Comparison of ENCODE assay signal across 8 mouse cellular contexts in the genomic region with DNA sequence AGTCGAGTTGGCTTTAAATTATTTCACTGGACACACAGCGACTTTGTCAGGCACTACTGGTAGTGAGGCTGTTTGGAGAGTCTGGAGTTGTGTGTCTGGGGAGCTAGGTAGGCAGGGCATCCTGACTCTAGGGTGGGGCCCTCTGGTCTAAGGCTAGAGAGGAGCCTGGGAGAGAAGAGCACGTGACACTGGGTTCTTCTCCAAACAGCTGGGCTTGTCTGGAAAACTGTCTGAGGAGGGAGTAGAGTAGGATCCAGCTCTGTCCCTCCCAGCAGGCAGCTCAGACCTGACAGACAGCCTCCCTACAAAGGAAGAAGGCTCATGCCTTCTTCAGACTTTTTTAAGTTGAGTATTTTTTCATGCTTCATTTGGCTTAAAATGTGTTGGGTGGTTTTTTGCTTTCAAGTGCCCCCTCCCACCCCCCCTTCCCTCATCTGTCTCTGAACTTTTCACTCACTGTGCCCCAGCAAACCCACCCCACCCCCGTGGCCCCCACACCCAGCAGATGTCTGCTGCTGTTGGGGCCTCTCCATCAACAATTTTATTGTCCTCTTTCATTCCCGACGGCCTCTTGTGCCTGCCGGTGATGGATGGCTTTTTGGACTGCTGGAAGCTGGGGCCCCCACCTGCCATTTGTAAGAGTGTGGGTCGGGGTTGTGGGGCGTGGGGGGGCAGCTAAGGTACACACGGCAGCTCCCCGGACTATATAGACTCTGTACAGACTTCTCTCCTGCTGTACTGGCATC. TPM values are rescaled to one million over a fixed set of nuclear protein-coding genes. Genes with fewer than 3 reads are reported as not detected.
A peak's percentile ranks its signal among the peaks of the same experiment; 100 is the strongest.
DNase-seq lines count a peak whose midpoint lies in the region; ATAC-seq and TF ChIP-seq lines count a peak whose summit lies in the region.

No protein-coding gene starts in this region.

- peak overlapping the region; percentile 51; the same call in 1 of the 2 replicates for H3K27ac ChIP-seq in forebrain, embryonic 12.5 days
- no peak overlapping the region for H3K27ac ChIP-seq in forebrain, embryonic 14.5 days (ENCODE audit: low read depth, low read length)
- peak overlapping the region; percentile 87 for H3K27ac ChIP-seq in limb, embryonic 12.5 days

- H3K9me3 ChIP-seq in forebrain, embryonic 12.5 days = no peaks in the 10 kb centered on the region
- H3K9me3 ChIP-seq in forebrain, embryonic 14.5 days (replicated peaks; ENCODE audit: control insufficient read depth, low read length) = no peaks in the 10 kb centered on the region
- H3K9me3 ChIP-seq in limb, embryonic 12.5 days = no peaks in the 10 kb centered on the region

- no peaks in the 10 kb centered on the region for H3K79me2 ChIP-seq in C2C12 (ENCODE audit: control insufficient read depth, insufficient read depth)

- H3ac ChIP-seq in C2C12 (ENCODE audit: control insufficient read depth, insufficient read length, low read depth) = no peak overlapping the region

- ATAC-seq in forebrain, embryonic 12.5 days (ENCODE audit: low FRiP score) = no peak
- ATAC-seq in forebrain, embryonic 14.5 days = no peak
- no peak for ATAC-seq in limb, embryonic 12.5 days (ENCODE audit: insufficient number of reproducible peaks, insufficient read depth, low FRiP score, low TSS enrichment, low read depth)

- WGBS in forebrain, embryonic 12.5 days = 10% methylated on average over 11 of the region's 11 CpGs
- WGBS in forebrain, embryonic 14.5 days = 8% methylated on average over 11 of the region's 11 CpGs
- under 1% methylated on average over 11 of the region's 11 CpGs for WGBS in limb, embryonic 12.5 days

- no peaks in the 10 kb centered on the region for H3K36me3 ChIP-seq in forebrain, embryonic 12.5 days (replicated peaks)
- no peaks in the 10 kb centered on the region for H3K36me3 ChIP-seq in forebrain, embryonic 14.5 days (ENCODE audit: control insufficient read depth, insufficient read depth, low read length)
- no peaks in the 10 kb centered on the region for H3K36me3 ChIP-seq in C2C12 (ENCODE audit: control insufficient read depth, insufficient read depth)
- no peaks in the 10 kb centered on the region for H3K36me3 ChIP-seq in limb, embryonic 12.5 days

- TF ChIP-seq CTCF in C2C12 (IDR thresholded peaks at IDR 0.05; ENCODE audit: control insufficient read depth, insufficient read depth, insufficient read length) = no peak

- H3K4me3 ChIP-seq in forebrain, embryonic 12.5 days (replicated peaks) = no peak overlapping the region
- H3K4me3 ChIP-seq in forebrain, embryonic 14.5 days (ENCODE audit: low read depth, low read length) = no peak overlapping the region
- no peak overlapping the region for H3K4me3 ChIP-seq in C2C12 (ENCODE audit: insufficient read depth, poor library complexity, severe bottlenecking)
- peak overlapping the region; percentile 15 for H3K4me3 ChIP-seq in limb, embryonic 12.5 days (replicated peaks)

- H3K4me2 ChIP-seq in forebrain, embryonic 12.5 days = peak overlapping the region; percentile 31
- H3K4me2 ChIP-seq in forebrain, embryonic 14.5 days (ENCODE audit: low read length) = no peak overlapping the region
- peak overlapping the region; percentile 74 for H3K4me2 ChIP-seq in limb, embryonic 12.5 days

- peaks cover 47% of the 10 kb centered on the region for H3K4me1 ChIP-seq in forebrain, embryonic 12.5 days
- peaks cover 6% of the 10 kb centered on the region; the same call in 1 of the 2 replicates for H3K4me1 ChIP-seq in forebrain, embryonic 14.5 days (ENCODE audit: control insufficient read depth, insufficient read depth, low read length)
- H3K4me1 ChIP-seq in limb, embryonic 12.5 days (replicated peaks) = peaks cover 88% of the 10 kb centered on the region

- no peaks in the 10 kb centered on the region for H3K79me3 ChIP-seq in C2C12 (ENCODE audit: low read depth)

- H3K27me3 ChIP-seq in forebrain, embryonic 12.5 days = peaks cover 26% of the 10 kb centered on the region
- peaks cover 8% of the 10 kb centered on the region; the same call in 1 of the 2 replicates for H3K27me3 ChIP-seq in forebrain, embryonic 14.5 days (replicated peaks; ENCODE audit: control insufficient read depth, insufficient read depth, low read length)
- H3K27me3 ChIP-seq in C2C12 (ENCODE audit: control insufficient read depth, insufficient read depth, insufficient read length) = no peaks in the 10 kb centered on the region
- H3K27me3 ChIP-seq in limb, embryonic 12.5 days = no peaks in the 10 kb centered on the region

- DNase-seq in forebrain, embryonic 14.5 days (ENCODE audit: low spot score) = no peak
- DNase-seq in heart, adult 11 months = peak; percentile 97
- DNase-seq in Muller cell, postnatal 12 days (ENCODE audit: inconsistent ontology term) = no peak
- DNase-seq in frontal cortex, postnatal 10 days (ENCODE audit: low spot score in 2 of 2) = no peak
- DNase-seq in frontal cortex, postnatal 14 days (ENCODE audit: low spot score in 2 of 2) = no peak

- no peak overlapping the region for H3K9ac ChIP-seq in forebrain, embryonic 12.5 days
- H3K9ac ChIP-seq in forebrain, embryonic 14.5 days (ENCODE audit: low read length) = no peak overlapping the region
- no peak overlapping the region for H3K9ac ChIP-seq in limb, embryonic 12.5 days (replicated peaks)

TF ChIP-seq in C2C12, 6 proteins besides CTCF, POLR2A, EP300 and RAD21:
- TF ChIP-seq CEBPB (IDR thresholded peaks at IDR 0.05; ENCODE audit: low read depth) = no peak
- TF ChIP-seq USF1 (IDR thresholded peaks at IDR 0.05; ENCODE audit: low read depth) = peak; percentile 68

RNA-seq across cellular contexts. Expression of a gene that starts 5.7 kb away (rescaled TPM):
- 5.1 and 5.4 TPM in 2 replicates for polyA plus RNA-seq in forebrain, embryonic 12.5 days (2016; fragmentation: Nextera tagmentation; extraction: Ambion mirVana)
- polyA plus RNA-seq in forebrain, embryonic 14.5 days (2014; fragmentation: Nextera tagmentation; extraction: Ambion mirVana) = 1.3 and 1.9 TPM in 2 replicates
- polyA plus RNA-seq in C2C12 (2012; fragmentation: generic; extraction: Trizol) = 1.2 TPM
- 13.5 and 15.5 TPM in 2 replicates for polyA plus RNA-seq in limb, embryonic 12.5 days (2016; fragmentation: Nextera tagmentation; extraction: Ambion mirVana)

RNA-seq across cellular contexts. Expression of a gene that starts 50.2 kb away (rescaled TPM):
- polyA plus RNA-seq in forebrain, embryonic 12.5 days (2016; fragmentation: Nextera tagmentation; extraction: Ambion mirVana) = not detected in 2 replicates
- not detected in 2 replicates for polyA plus RNA-seq in forebrain, embryonic 14.5 days (2014; fragmentation: Nextera tagmentation; extraction: Ambion mirVana)
- not detected for polyA plus RNA-seq in C2C12 (2012; fragmentation: generic; extraction: Trizol)
- 0.22 TPM in 1 of 2 replicates, not detected in the other for polyA plus RNA-seq in limb, embryonic 12.5 days (2016; fragmentation: Nextera tagmentation; extraction: Ambion mirVana)
